In genomic region chr5:103593575-103593974, GRCm38 (mm10) we compare ENCODE assay signal across 20 mouse cellular contexts. TPM values are rescaled to one million over a fixed set of nuclear protein-coding genes. Genes with fewer than 3 reads are reported as not detected.
DNase-seq lines count a peak whose midpoint lies in the region; ATAC-seq and TF ChIP-seq lines count a peak whose summit lies in the region.
"Had no signal": no experiment of that assay in that cellular context is flagged by ENCODE, and none has a peak within 500 bp of the region (broad histone marks: within the 10 kb centered on the region; RNA-seq: fewer than 3 reads in every experiment).

No protein-coding gene starts in this region.

- no peak for TF ChIP-seq CTCF in forebrain, postnatal 0 days (IDR thresholded peaks at IDR 0.05; ENCODE audit: low read depth)
- TF ChIP-seq CTCF in midbrain, postnatal 0 days (IDR thresholded peaks at IDR 0.05): no peak

- no peak overlapping the region for H3K4me2 ChIP-seq in forebrain, postnatal 0 days (ENCODE audit: low read depth)
- H3K4me2 ChIP-seq in liver, embryonic 11.5 days: no peak overlapping the region
- H3K4me2 ChIP-seq in midbrain, postnatal 0 days (ENCODE audit: low read depth, low read length, poor library complexity, severe bottlenecking): no peak overlapping the region
- H3K4me2 ChIP-seq: embryonic facial prominence, embryonic 12.5 days; forebrain, embryonic 12.5 days; heart, embryonic 12.5 days had no signal

- 79% methylated on average over 9 of the region's 9 CpGs for WGBS in forebrain, postnatal 0 days
- 92% methylated on average over 9 of the region's 9 CpGs for WGBS in forebrain, embryonic 10.5 days
- 81% methylated on average over 9 of the region's 9 CpGs for WGBS in liver, embryonic 11.5 days
- WGBS in midbrain, postnatal 0 days: 59% methylated on average over 9 of the region's 9 CpGs

- no peak overlapping the region for H3K9ac ChIP-seq in forebrain, postnatal 0 days
- H3K9ac ChIP-seq in liver, embryonic 11.5 days (ENCODE audit: low read depth, low read length): no peak overlapping the region
- H3K9ac ChIP-seq in midbrain, postnatal 0 days (replicated peaks; ENCODE audit: low read length, poor library complexity, severe bottlenecking): no peak overlapping the region
- H3K9ac ChIP-seq: embryonic facial prominence, embryonic 12.5 days; forebrain, embryonic 12.5 days; heart, embryonic 12.5 days had no signal

- no peaks in the 10 kb centered on the region for H3K27me3 ChIP-seq in forebrain, postnatal 0 days (ENCODE audit: insufficient read depth, low read length)
- no peaks in the 10 kb centered on the region for H3K27me3 ChIP-seq in forebrain, embryonic 10.5 days (ENCODE audit: poor library complexity, severe bottlenecking)
- H3K27me3 ChIP-seq in liver, embryonic 11.5 days (replicated peaks; ENCODE audit: control insufficient read depth, insufficient read depth, low read length): no peaks in the 10 kb centered on the region
- no peaks in the 10 kb centered on the region for H3K27me3 ChIP-seq in midbrain, postnatal 0 days (ENCODE audit: insufficient read depth, low read length)
- H3K27me3 ChIP-seq: embryonic facial prominence, embryonic 12.5 days; forebrain, embryonic 12.5 days; heart, embryonic 12.5 days; Patski had no signal

- H3K36me3 ChIP-seq in forebrain, postnatal 0 days (ENCODE audit: insufficient read depth): no peaks in the 10 kb centered on the region
- peaks cover 81% of the 10 kb centered on the region for H3K36me3 ChIP-seq in forebrain, embryonic 10.5 days (replicated peaks)
- H3K36me3 ChIP-seq in liver, embryonic 11.5 days (ENCODE audit: control insufficient read depth, insufficient read depth, low read length): no peaks in the 10 kb centered on the region; the same call in 1 of the 2 replicates
- no peaks in the 10 kb centered on the region for H3K36me3 ChIP-seq in midbrain, postnatal 0 days (ENCODE audit: insufficient read depth, low read length)

- ATAC-seq in forebrain, postnatal 0 days: peak; percentile 23; the same call in 1 of the 2 replicates
- 0 out of 2 replicates have a peak, but pooled peaks have one; percentile 23 for ATAC-seq in liver, embryonic 11.5 days (replicated peaks; ENCODE audit: low FRiP score)
- ATAC-seq in midbrain, postnatal 0 days (ENCODE audit: low FRiP score): peak; percentile 38; the same call in 1 of the 2 replicates
- ATAC-seq: forebrain, embryonic 16.5 days; Patski had no signal

- no peak for DNase-seq in forebrain, postnatal 0 days
- DNase-seq in forebrain, embryonic 10.5 days (ENCODE audit: extremely low spot score, low spot score): no peak
- no peak for DNase-seq in liver, embryonic 11.5 days (ENCODE audit: low spot score)
- DNase-seq in liver: no peak
- peak; percentile 5 for DNase-seq in 416B (ENCODE audit: low read depth)
- DNase-seq in midbrain, postnatal 0 days (ENCODE audit: low spot score): peak; percentile 9
- DNase-seq in adrenal gland, adult 18-20 months (ENCODE audit: low spot score in 2 of 2): no peak
- DNase-seq: adrenal gland, adult 8-10 months; cerebellum, adult 11-12 months; cerebellum, adult 9-10 months; cerebellum, postnatal 25 days; gastrocnemius, adult 2 months; gastrocnemius, postnatal 25 days had no signal

- H3K4me1 ChIP-seq in forebrain, postnatal 0 days (ENCODE audit: insufficient read depth): peaks cover 7% of the 10 kb centered on the region; the same call in 1 of the 2 replicates
- no peaks in the 10 kb centered on the region for H3K4me1 ChIP-seq in forebrain, embryonic 10.5 days
- H3K4me1 ChIP-seq in liver, embryonic 11.5 days (replicated peaks; ENCODE audit: control insufficient read depth, insufficient read depth, low read length): no peaks in the 10 kb centered on the region
- H3K4me1 ChIP-seq in midbrain, postnatal 0 days (ENCODE audit: insufficient read depth, low read length): peaks cover 4% of the 10 kb centered on the region; the same call in 1 of the 2 replicates
- H3K4me1 ChIP-seq: embryonic facial prominence, embryonic 12.5 days had no signal

- H3K4me3 ChIP-seq in forebrain, postnatal 0 days (ENCODE audit: low read depth, low read length): no peak overlapping the region
- H3K4me3 ChIP-seq in forebrain, embryonic 10.5 days: no peak overlapping the region
- no peak overlapping the region for H3K4me3 ChIP-seq in liver, embryonic 11.5 days (ENCODE audit: low read depth, low read length)
- H3K4me3 ChIP-seq in midbrain, postnatal 0 days (ENCODE audit: low read depth, low read length): no peak overlapping the region
- H3K4me3 ChIP-seq: embryonic facial prominence, embryonic 12.5 days; forebrain, embryonic 12.5 days; gastrocnemius, adult 2 months; heart, embryonic 12.5 days had no signal

- no peaks in the 10 kb centered on the region for H3K9me3 ChIP-seq in forebrain, postnatal 0 days (ENCODE audit: low read length)
- H3K9me3 ChIP-seq in forebrain, embryonic 10.5 days: no peaks in the 10 kb centered on the region
- no peaks in the 10 kb centered on the region for H3K9me3 ChIP-seq in liver, embryonic 11.5 days (ENCODE audit: control insufficient read depth, low read length)
- no peaks in the 10 kb centered on the region for H3K9me3 ChIP-seq in midbrain, postnatal 0 days (ENCODE audit: low read length)
- H3K9me3 ChIP-seq: embryonic facial prominence, embryonic 12.5 days; forebrain, embryonic 12.5 days; heart, embryonic 12.5 days had no signal

- no peak overlapping the region for H3K27ac ChIP-seq in forebrain, postnatal 0 days (ENCODE audit: low read depth, low read length)
- no peak overlapping the region for H3K27ac ChIP-seq in forebrain, embryonic 10.5 days
- no peak overlapping the region for H3K27ac ChIP-seq in liver, embryonic 11.5 days (ENCODE audit: low read depth, low read length)
- H3K27ac ChIP-seq in midbrain, postnatal 0 days (ENCODE audit: low read depth, low read length): 0 out of 2 replicates have a peak overlapping the region, but pooled peaks have one; percentile 2
- H3K27ac ChIP-seq: embryonic facial prominence, embryonic 12.5 days; forebrain, embryonic 12.5 days had no signal

RNA-seq across cellular contexts. Expression of gene Slc10a6, which starts 35.6 kb away (rescaled TPM):
- total RNA-seq in forebrain, postnatal 0 days (2014; rRNA removed): 0.08 and 0.76 TPM in 2 replicates
- polyA plus RNA-seq in forebrain, postnatal 0 days (2015; fragmentation: Nextera tagmentation; extraction: Ambion mirVana): 0.07 and 0.09 TPM in 2 replicates
- not detected in 2 replicates for polyA plus RNA-seq in forebrain, embryonic 10.5 days (2016; fragmentation: Nextera tagmentation; extraction: Ambion mirVana)
- 0.15 TPM in 1 of 2 replicates, not detected in the other for polyA plus RNA-seq in liver, embryonic 11.5 days (2014; fragmentation: Nextera tagmentation; extraction: Ambion mirVana)
- total RNA-seq in midbrain, postnatal 0 days (2014; rRNA removed): 1.7 TPM in 1 of 2 replicates, not detected in the other
- polyA plus RNA-seq in midbrain, postnatal 0 days (2015; fragmentation: Nextera tagmentation; extraction: Ambion mirVana): not detected in 2 replicates
- total RNA-seq in adrenal gland, adult 18-20 months (2021): 1 to 10 TPM; 3.1 to 3.4 TPM
- total RNA-seq: granulocyte monocyte progenitor cell, adult 5-6 weeks had no signal
- polyA plus RNA-seq: cortical plate, adult 2 months; forebrain, embryonic 12.5 days; forebrain, embryonic 16.5 days; Patski had no signal

Comparison
In these comparisons a context has a peak if more than half of its experiments do, and no peak if none do; other contexts are left out.
1. DNase-seq: peak in 416B (single experiment) and midbrain, postnatal 0 days (single experiment); none in forebrain, postnatal 0 days (single experiment), forebrain, embryonic 10.5 days (single experiment), liver, embryonic 11.5 days (single experiment), liver (single experiment) and adrenal gland, adult 18-20 months (0 of 2).
2. Peak in every context shown above with its lines, with median percentiles within 50 percentile points of each other: ATAC-seq.